Mouse (Mus musculus): ENCODE data around the gene Fam160a1.

The Fam160a1 gene

GRCm38 (mm10) chr3:85748863-85749262 lies 68.2 kb downstream of the Fam160a1 start:
- CTCF ChIA-PET = no interaction called here

GRCm38 (mm10) chr3:85746116-85746515 lies 71.0 kb downstream of the Fam160a1 start:
- CTCF ChIA-PET = no interaction called here

DNA sequence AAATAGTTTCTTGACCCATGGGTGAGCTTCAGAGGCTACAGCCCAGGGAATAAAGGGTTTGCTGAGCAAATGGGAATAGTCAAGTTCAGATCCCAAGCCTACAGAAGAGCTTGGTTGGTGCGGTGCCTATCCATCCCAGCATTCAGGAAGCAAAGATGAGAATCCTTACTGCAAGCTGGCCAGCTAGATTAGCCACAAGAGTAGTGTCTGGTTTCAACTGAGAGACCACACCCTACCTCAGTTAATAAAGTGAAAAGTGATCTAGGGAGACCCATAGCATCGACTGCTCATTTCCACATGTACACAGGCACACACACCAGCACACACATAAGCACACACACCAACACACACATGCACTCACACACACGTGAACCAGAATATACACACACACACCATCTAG lies 75.3 kb downstream of the Fam160a1 start:
- CTCF ChIA-PET = no interaction called here

- CTCF ChIA-PET = no interaction called here
These were observed 78.5 kb downstream of the Fam160a1 start for GRCm38 (mm10) chr3:85738591-85738990.

DNA sequence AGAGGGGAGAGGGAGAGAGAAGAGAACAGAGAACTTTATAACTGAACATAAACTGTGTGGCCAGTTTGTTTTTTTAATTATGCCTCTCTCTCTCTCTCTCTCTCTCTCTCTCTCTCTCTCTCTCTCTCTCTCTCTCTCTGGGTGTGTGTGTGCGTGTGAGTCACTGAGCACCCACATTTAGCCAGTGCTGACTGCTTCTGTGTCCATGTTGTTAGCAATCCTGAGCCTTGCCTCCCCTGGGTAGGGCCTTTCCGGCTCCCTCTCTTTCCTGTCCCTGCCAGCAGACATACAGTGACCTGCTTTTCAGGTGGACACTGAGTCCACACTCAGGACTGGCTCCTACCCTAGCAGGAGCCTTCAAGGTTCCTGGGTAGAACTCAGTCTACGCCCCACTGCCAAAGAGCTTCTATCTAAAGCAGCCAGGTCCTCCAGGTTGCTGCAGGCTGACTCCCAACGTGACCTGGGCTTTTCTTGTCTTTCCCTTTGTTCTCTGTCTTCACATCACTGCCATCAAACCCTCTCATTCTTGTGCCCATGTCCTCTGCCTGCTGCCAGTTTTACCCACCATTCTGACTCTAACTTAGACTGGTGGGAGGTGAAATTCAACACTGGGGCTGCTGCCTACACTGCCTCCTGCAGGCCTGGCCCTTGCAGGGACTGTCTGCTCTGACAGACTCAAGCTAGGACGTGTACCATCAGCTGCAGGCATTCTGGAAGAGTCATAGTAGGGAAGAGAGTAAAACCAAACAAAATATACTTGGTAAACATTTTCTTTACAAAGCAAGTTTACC lies 83.0 kb downstream of the Fam160a1 start:
- CTCF ChIA-PET = no interaction called here

DNA sequence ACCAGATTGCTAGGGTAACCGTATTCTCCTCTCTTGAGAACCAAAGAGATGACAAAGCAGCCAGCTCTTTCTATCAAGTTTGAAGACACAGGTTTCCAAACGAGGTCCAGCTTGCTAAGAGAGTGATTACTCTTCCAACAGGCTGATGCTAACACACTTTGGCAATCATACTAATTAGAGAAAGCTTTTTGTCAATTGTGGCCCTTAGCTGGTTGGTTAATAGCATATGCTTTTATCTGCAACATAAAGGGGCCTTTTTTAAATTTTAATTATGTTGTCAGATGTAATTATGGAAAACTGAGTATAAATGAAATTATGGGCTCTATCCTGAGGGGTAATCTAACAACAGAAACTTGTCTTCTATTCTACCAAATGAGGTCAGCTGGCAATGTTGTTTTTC lies 89.9 kb downstream of the Fam160a1 start:
- CTCF ChIA-PET = no interaction called here

- CTCF ChIA-PET = no interaction called here
These were observed 91.1 kb downstream of the Fam160a1 start for GRCm38 (mm10) chr3:85725971-85726370.

- CTCF ChIA-PET = no interaction called here
These were observed 92.0 kb downstream of the Fam160a1 start for GRCm38 (mm10) chr3:85725110-85725509.

- CTCF ChIA-PET = no interaction called here
These were observed 94.5 kb downstream of the Fam160a1 start for GRCm38 (mm10) chr3:85722581-85722980.

DNA sequence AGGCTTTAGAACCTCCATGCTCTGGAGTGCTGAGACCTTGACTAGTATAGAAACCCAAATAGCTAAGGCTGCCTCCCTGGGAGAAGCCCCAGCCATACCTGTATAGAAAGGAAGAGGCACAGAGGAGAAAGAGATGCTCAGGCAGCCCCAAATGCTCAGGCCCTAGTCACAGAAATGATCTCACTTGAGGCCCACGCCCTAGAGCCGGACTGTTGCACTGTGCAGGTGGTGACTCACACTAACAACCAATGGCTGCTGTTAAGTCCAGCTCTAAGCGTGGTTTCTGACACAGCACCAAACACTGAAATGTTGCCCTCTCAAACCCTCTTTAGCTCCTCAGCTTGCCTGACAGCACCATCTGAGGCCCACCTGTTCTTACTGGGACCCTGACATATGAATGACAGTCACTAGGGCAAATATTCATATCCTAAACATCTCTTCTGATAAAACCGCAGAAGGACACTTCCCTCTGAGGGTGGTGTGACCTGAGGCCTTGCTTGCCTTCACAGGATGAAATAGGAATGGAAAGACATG lies 101.3 kb downstream of the Fam160a1 start:
- CTCF ChIA-PET = no interaction called here

DNA sequence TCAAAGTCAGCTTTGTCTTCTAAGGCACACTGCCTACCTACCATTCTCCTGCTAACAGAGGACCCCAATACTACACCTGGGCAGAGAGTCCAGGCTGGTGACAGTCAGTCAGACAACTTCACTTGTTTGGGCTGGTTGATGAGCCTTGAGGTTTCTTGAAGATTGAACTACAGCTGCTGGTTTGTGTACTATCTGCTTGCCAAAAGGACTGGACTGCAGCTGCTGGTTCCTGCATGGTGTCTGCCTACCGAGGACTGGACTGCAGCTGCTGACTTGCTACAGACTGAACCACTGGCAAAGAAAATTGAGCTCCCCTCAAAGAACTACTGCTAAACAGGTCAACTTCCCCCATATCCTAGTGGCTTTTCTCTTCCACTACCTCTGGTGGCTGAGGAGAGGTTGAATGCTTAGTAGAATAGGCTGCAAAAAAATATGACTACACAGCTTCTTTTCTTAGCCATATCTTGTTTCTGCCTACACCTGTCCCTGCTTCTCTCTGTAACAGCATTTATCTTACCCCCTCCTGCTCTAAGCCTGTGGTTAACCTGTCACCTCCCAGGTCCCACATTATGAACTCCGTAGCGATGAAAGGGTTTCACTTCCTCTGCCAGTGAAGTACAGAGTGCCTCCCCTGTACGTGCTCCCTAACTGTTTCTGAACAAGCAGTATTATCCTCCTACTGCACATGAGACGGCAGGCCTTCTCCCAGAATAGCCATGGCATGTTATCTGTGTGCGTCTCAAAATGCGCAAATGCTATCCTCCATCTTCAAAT lies 103.0 kb downstream of the Fam160a1 start:
- CTCF ChIA-PET = no interaction called here

DNA sequence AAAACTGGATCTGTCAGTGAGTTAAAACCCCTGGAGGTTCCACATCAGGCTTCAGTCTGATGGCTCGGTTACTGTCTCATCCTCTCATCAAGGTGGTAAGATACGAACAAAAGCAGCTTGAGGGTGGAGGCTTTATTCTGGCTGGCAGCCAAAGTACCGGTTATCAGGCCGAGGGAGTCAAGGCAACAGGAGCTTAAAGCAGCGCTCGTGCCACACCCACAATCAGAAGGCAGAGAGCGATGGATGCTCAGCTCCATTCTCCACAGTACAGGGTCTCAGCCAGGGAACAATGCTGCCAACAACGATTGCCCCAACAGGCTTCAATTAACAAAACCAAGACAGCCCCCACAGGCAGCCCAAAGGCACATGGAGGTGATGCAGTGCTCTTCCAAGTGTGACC lies 106.4 kb downstream of the Fam160a1 start:
- CTCF ChIA-PET = no interaction called here

GRCm38 (mm10) chr3:85707421-85707820 lies 109.7 kb downstream of the Fam160a1 start:
- CTCF ChIA-PET = no interaction called here

DNA sequence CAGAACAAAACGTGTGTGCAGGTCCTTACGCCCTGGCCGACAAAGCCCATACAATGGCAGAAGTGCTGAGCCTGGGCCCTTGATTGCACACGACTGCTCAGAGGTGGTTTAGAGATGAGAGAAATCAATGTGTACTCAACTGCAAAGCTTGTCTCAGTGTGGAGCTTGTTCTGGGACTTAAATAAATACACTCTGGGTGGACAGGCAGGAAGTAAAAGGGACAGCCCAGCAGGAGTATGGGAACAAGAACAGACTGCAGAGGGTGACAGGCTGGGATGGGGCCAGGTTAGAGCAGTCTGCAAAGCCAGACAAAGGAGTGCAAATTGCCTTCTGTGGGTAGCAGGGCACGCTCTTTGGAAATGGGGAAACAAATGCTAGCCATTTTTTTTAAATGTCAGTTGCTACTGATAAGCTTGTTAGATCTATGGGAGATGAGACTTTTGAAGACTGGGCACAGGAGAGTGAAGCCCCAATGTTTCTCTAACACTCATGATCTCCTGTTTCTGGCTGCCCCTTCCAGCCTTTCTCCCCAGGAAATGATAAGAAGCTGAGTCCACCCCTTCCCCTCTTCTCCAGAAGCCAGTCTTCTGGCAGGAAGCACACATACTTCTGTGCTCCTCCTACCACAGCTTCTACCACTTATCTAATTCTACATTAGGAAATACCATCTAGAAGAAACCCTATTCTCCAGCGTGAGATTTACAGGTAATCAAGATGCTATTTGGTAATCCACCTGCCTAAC lies 113.8 kb downstream of the Fam160a1 start:
- CTCF ChIA-PET = interaction anchor here (0.6 kb wide), 1 partner anchor 434 kb away, joined by 16 read pairs; no protein-coding TSS in a partner anchor

DNA sequence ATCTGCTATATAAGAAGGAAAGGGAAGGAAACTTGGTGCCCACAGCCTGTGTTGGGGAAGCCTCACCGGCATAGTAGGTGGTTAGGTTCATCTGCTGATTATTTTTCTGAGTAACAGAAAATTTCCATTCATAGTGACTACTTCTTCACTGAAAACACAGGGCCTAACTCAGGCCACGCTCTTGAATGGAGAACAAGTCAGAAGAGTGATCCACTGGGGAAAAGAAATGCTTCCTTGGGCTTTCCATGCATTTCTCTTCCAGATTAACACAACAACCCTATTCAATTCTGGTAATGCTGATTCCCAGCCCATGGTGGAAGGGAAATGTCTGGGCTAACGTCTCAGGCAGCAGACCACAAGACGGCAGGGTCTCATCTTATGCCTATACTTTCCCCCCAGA lies 118.6 kb downstream of the Fam160a1 start:
- CTCF ChIA-PET = no interaction called here

GRCm38 (mm10) chr3:85695056-85695455 lies 122.0 kb downstream of the Fam160a1 start:
- CTCF ChIA-PET = no interaction called here

DNA sequence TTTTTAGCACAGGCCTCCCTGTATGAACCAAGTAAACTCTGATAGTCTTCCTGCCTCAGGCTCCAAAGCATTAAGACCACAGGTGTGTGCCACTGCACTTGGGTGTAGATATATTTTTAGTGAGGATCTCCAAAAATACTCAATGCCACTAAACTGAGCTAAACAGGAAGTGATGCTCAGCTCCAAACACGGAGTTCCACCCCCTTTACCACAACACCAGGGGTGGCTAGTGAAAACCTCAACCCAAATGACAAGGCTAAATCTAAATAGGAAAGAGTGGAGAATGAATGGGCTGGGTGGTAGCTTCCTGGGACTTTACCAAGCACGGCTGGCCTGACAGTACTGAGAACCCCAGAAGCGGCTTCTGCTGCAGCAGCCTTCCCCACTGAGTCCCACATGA lies 124.1 kb downstream of the Fam160a1 start:
- CTCF ChIA-PET = no interaction called here

DNA sequence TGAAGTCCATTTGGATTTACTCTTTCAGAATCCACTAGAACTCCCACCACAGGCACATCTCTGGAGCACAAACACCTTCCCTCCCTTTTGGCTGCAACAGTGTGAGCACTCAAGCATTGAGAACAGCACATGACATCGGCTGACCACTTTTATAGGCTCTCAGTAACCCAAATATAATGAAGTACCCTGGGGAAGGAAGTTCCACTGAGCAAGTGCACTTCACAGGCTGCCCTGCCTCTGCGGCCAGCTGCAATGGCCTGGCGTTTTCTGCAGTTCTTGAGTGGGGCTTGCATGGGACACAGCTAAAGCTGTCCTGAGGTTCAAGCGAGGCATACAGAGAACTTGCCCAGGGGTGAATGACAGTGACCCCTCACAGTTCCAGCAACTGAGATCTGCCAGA lies 126.0 kb downstream of the Fam160a1 start:
- CTCF ChIA-PET = no interaction called here

GRCm38 (mm10) chr3:85688341-85688740 lies 128.8 kb downstream of the Fam160a1 start:
- CTCF ChIA-PET = no interaction called here

DNA sequence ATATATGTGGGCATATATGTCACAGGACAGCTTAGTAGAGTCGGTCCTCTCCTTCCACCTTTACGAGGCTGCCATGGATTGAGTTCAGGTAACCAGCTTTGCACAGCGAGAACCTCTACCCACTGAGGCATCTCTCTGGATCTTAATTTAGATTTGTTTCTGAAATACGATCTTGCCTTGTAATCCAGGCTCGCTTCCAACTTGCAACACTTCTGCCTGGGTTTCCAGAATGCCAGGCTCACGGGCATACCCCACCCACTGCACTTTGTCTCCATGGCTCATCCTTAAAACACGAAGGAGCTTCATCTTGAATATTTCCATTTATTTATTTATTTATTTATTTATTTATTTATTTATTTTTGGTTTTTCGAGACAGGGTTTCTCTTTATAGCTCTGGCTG lies 131.8 kb downstream of the Fam160a1 start:
- CTCF ChIA-PET = no interaction called here

- CTCF ChIA-PET = no interaction called here
These were observed 133.5 kb downstream of the Fam160a1 start for GRCm38 (mm10) chr3:85683618-85684017.

DNA sequence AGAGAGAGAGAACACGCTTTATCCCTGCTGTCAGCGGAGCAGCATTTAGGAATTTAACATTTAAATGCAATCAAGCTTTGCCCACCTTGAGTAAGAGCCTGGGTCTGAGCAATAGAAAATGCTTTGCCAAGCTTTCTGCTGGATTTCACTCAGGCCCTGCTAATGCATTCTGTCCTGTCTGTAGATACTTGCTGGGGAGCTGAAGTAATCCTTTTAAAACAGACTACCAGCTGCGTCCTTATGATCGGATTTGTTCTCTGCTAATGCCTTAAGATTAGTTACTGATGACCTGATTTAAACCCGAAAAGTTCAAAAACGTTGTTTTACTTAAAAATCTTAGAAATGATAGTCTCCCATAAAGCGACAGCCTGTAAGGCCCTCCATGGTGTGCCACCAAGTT lies 136.0 kb downstream of the Fam160a1 start:
- CTCF ChIA-PET = no interaction called here

GRCm38 (mm10) chr3:85679960-85680359 lies 137.1 kb downstream of the Fam160a1 start:
- CTCF ChIA-PET = no interaction called here

All from spleen, embryonic (tissue).